Mouse (Mus musculus) forebrain, embryonic 12.5 days (tissue): ENCODE data around the gene Slc39a10. TPM values are rescaled to one million over a fixed set of nuclear protein-coding genes. Genes with fewer than 3 reads are reported as not detected.

Experiments used
- ATAC-seq: fragments of 200-750 bp; cut with Nextera tagmentation; 2 replicates; pipeline ENCODE4 v1.8.0; 2017; ENCODE audit warnings: moderate TSS enrichment; ENCODE audit not compliant: low FRiP score
- H3K27ac ChIP-seq: fragments of 300-500 bp; sonication (generic); 2 replicates; pipeline ENCODE4 v1.5.1; 2016; ENCODE audit warnings: mild to moderate bottlenecking
- H3K27me3 ChIP-seq: fragments of 300-500 bp; sonication (generic); 2 replicates; pipeline ENCODE4 v1.6.1; 2016; ENCODE audit warnings: mild to moderate bottlenecking
- H3K36me3 ChIP-seq: fragments of 300-500 bp; sonication (generic); replicated peaks from 2 replicates; pipeline ENCODE4 v1.6.1; 2016; ENCODE audit warnings: mild to moderate bottlenecking
- H3K4me1 ChIP-seq: fragments of 300-500 bp; sonication (generic); 2 replicates; pipeline ENCODE4 v1.6.1; 2016
- H3K4me2 ChIP-seq: fragments of 300-500 bp; sonication (generic); 2 replicates; pipeline ENCODE4 v1.6.1; 2016; ENCODE audit warnings: mild to moderate bottlenecking, moderate library complexity
- H3K4me3 ChIP-seq: fragments of 300-500 bp; sonication (generic); replicated peaks from 2 replicates; pipeline ENCODE4 v1.5.1; 2016; ENCODE audit warnings: mild to moderate bottlenecking
- H3K9ac ChIP-seq: fragments of 300-500 bp; sonication (generic); 2 replicates; pipeline ENCODE4 v1.6.1; 2016; ENCODE audit warnings: mild to moderate bottlenecking
- H3K9me3 ChIP-seq: fragments of 300-500 bp; sonication (generic); 2 replicates; pipeline ENCODE4 v1.6.1; 2016
- WGBS: fragments of 180-500 bp; shearing (Covaris S2); methylation state at CpG from one replicate; pipeline ENCODE4 v1.1.7; 2016; 5-methylcytosine and 5-hydroxymethylcytosine counted together
- polyA plus RNA-seq: library from polyadenylated mRNA; unstranded; fragments of >200 nt; fragmentation: Nextera tagmentation; extraction: Ambion mirVana; gene quantifications from 2 replicates; pipeline ENCODE4 v1.2.1, GENCODE M21; 2016

The Slc39a10 gene
- 71.5 and 78.4 TPM in 2 replicates for polyA plus RNA-seq

- Histone ChIP-seq H3K9me3 (no peaks in the 10 kb centered on the region), H3K36me3 (no peaks in the 10 kb centered on the region), H3K4me3 (no peak within 1 kb of the TSS), H3K27ac (no peak within 1 kb of the TSS), H3K4me2 (no peak within 1 kb of the TSS), H3K27me3 (no peaks in the 10 kb centered on the region), H3K9ac (no peak within 1 kb of the TSS), H3K4me1 (no peaks in the 10 kb centered on the region; the same call in 1 of the 2 replicates)
- whole genome bisulfite sequencing: 59% methylated on average over 3 of the region's 3 CpGs
- no peak for ATAC-seq
Observed at GRCm38 (mm10) chr1:46892752-46893151, at the start of gene Slc39a10. Slc39a10 (minus strand) TSS chr1:46892852.

- H3K9ac ChIP-seq: no peak overlapping the region
- no peaks in the 10 kb centered on the region for H3K27me3 ChIP-seq
- no peak overlapping the region for H3K27ac ChIP-seq
- no peak overlapping the region for H3K4me2 ChIP-seq
- no peaks in the 10 kb centered on the region for H3K36me3 ChIP-seq
- ATAC-seq: no peak
- H3K9me3 ChIP-seq: 0 out of 2 replicates have a peak, but pooled peaks cover 6% of the 10 kb centered on the region
- 88% methylated on average over 2 of the region's 2 CpGs for WGBS
- no peak overlapping the region for H3K4me3 ChIP-seq
- H3K4me1 ChIP-seq: no peaks in the 10 kb centered on the region
Observed at GRCm38 (mm10) chr1:46939295-46939694, 46.6 kb upstream of the Slc39a10 start.

- 90% methylated on average over 2 of the region's 2 CpGs for WGBS
- ATAC-seq: no peak
- Histone ChIP-seq H3K9ac (no peak overlapping the region), H3K36me3 (no peaks in the 10 kb centered on the region), H3K4me1 (no peaks in the 10 kb centered on the region), H3K27ac (no peak overlapping the region), H3K4me3 (no peak overlapping the region), H3K27me3 (no peaks in the 10 kb centered on the region), H3K9me3 (0 out of 2 replicates have a peak, but pooled peaks cover 6% of the 10 kb centered on the region), H3K4me2 (no peak overlapping the region)
Observed at GRCm38 (mm10) chr1:46937641-46938040, 45.0 kb upstream of the Slc39a10 start.

- ATAC-seq: no peak
- no peaks in the 10 kb centered on the region for H3K27me3 ChIP-seq
- no peak overlapping the region for H3K4me3 ChIP-seq
- no peaks in the 10 kb centered on the region for H3K4me1 ChIP-seq
- H3K4me2 ChIP-seq: no peak overlapping the region
- H3K27ac ChIP-seq: no peak overlapping the region
- no peak overlapping the region for H3K9ac ChIP-seq
- no peaks in the 10 kb centered on the region for H3K9me3 ChIP-seq
- H3K36me3 ChIP-seq: no peaks in the 10 kb centered on the region
Observed at GRCm38 (mm10) chr1:46927104-46927503, 34.5 kb upstream of the Slc39a10 start.

- Histone ChIP-seq H3K36me3 (no peaks in the 10 kb centered on the region), H3K9me3 (no peaks in the 10 kb centered on the region), H3K9ac (no peak overlapping the region), H3K27me3 (no peaks in the 10 kb centered on the region), H3K27ac (no peak overlapping the region), H3K4me2 (no peak overlapping the region), H3K4me1 (no peaks in the 10 kb centered on the region), H3K4me3 (no peak overlapping the region)
- WGBS: 86% methylated on average over 3 of the region's 3 CpGs
- no peak for ATAC-seq
Observed at GRCm38 (mm10) chr1:46926239-46926638, 33.6 kb upstream of the Slc39a10 start.

GRCm38 (mm10) chr1:46924992-46925391 lies 32.3 kb upstream of the Slc39a10 start:
- H3K4me2 ChIP-seq: no peak overlapping the region
- no peak for ATAC-seq
- no peak overlapping the region for H3K9ac ChIP-seq
- no peaks in the 10 kb centered on the region for H3K27me3 ChIP-seq
- H3K4me1 ChIP-seq: no peaks in the 10 kb centered on the region
- H3K36me3 ChIP-seq: no peaks in the 10 kb centered on the region
- no peak overlapping the region for H3K27ac ChIP-seq
- no peaks in the 10 kb centered on the region for H3K9me3 ChIP-seq
- no peak overlapping the region for H3K4me3 ChIP-seq

GRCm38 (mm10) chr1:46922904-46923303 lies 30.3 kb upstream of the Slc39a10 start:
- Histone ChIP-seq H3K9ac (no peak overlapping the region), H3K4me3 (no peak overlapping the region), H3K36me3 (no peaks in the 10 kb centered on the region), H3K27ac (no peak overlapping the region), H3K9me3 (no peaks in the 10 kb centered on the region), H3K4me2 (no peak overlapping the region), H3K4me1 (no peaks in the 10 kb centered on the region), H3K27me3 (no peaks in the 10 kb centered on the region)
- ATAC-seq: no peak
- 96% methylated on average over 7 of the region's 7 CpGs for WGBS

GRCm38 (mm10) chr1:46921630-46922029 lies 29.0 kb upstream of the Slc39a10 start:
- Histone ChIP-seq H3K36me3 (no peaks in the 10 kb centered on the region), H3K4me1 (no peaks in the 10 kb centered on the region), H3K9me3 (no peaks in the 10 kb centered on the region), H3K4me3 (no peak overlapping the region), H3K27ac (no peak overlapping the region), H3K9ac (no peak overlapping the region), H3K4me2 (no peak overlapping the region), H3K27me3 (no peaks in the 10 kb centered on the region)
- no peak for ATAC-seq

- no peak overlapping the region for H3K4me3 ChIP-seq
- peaks cover 4% of the 10 kb centered on the region; the same call in 1 of the 2 replicates for H3K9me3 ChIP-seq
- ATAC-seq: no peak
- no peaks in the 10 kb centered on the region for H3K27me3 ChIP-seq
- H3K4me1 ChIP-seq: no peaks in the 10 kb centered on the region
- H3K27ac ChIP-seq: no peak overlapping the region
- H3K36me3 ChIP-seq: no peaks in the 10 kb centered on the region
- H3K9ac ChIP-seq: no peak overlapping the region
- no peak overlapping the region for H3K4me2 ChIP-seq
Observed at GRCm38 (mm10) chr1:46916237-46916636, 23.6 kb upstream of the Slc39a10 start.

GRCm38 (mm10) chr1:46914349-46914748 lies 21.7 kb upstream of the Slc39a10 start:
- WGBS: 59% methylated on average over 1 of the region's 1 CpGs
- no peak overlapping the region for H3K4me3 ChIP-seq
- no peak overlapping the region for H3K4me2 ChIP-seq
- H3K36me3 ChIP-seq: no peaks in the 10 kb centered on the region
- ATAC-seq: no peak
- peaks cover 4% of the 10 kb centered on the region; the same call in 1 of the 2 replicates for H3K9me3 ChIP-seq
- no peak overlapping the region for H3K27ac ChIP-seq
- no peaks in the 10 kb centered on the region for H3K27me3 ChIP-seq
- no peak overlapping the region for H3K9ac ChIP-seq
- H3K4me1 ChIP-seq: no peaks in the 10 kb centered on the region

- Histone ChIP-seq H3K9ac (no peak overlapping the region), H3K27me3 (no peaks in the 10 kb centered on the region), H3K36me3 (no peaks in the 10 kb centered on the region), H3K4me3 (no peak overlapping the region), H3K4me2 (no peak overlapping the region), H3K4me1 (no peaks in the 10 kb centered on the region), H3K27ac (no peak overlapping the region), H3K9me3 (peaks cover 4% of the 10 kb centered on the region; the same call in 1 of the 2 replicates)
- ATAC-seq: no peak
- WGBS: 67% methylated on average over 1 of the region's 1 CpGs
Observed at GRCm38 (mm10) chr1:46912506-46913156, 20.0 kb upstream of the Slc39a10 start.

- Histone ChIP-seq H3K36me3 (no peaks in the 10 kb centered on the region), H3K4me1 (no peaks in the 10 kb centered on the region), H3K4me3 (no peak overlapping the region), H3K9me3 (peaks cover 4% of the 10 kb centered on the region; the same call in 1 of the 2 replicates), H3K27ac (no peak overlapping the region), H3K27me3 (no peaks in the 10 kb centered on the region), H3K4me2 (no peak overlapping the region), H3K9ac (no peak overlapping the region)
- ATAC-seq: no peak
- WGBS: 87% methylated on average over 3 of the region's 3 CpGs
Observed at GRCm38 (mm10) chr1:46910154-46910553, 17.5 kb upstream of the Slc39a10 start.

- no peaks in the 10 kb centered on the region for H3K4me1 ChIP-seq
- no peaks in the 10 kb centered on the region for H3K27me3 ChIP-seq
- no peak for ATAC-seq
- 92% methylated on average over 5 of the region's 5 CpGs for WGBS
- no peak overlapping the region for H3K27ac ChIP-seq
- H3K36me3 ChIP-seq: no peaks in the 10 kb centered on the region
- H3K4me2 ChIP-seq: no peak overlapping the region
- H3K9ac ChIP-seq: no peak overlapping the region
- no peak overlapping the region for H3K4me3 ChIP-seq
- no peaks in the 10 kb centered on the region for H3K9me3 ChIP-seq
Observed at GRCm38 (mm10) chr1:46905706-46906105, 13.1 kb upstream of the Slc39a10 start.
